Mouse (Mus musculus) stomach, adult 2 months (tissue): ENCODE measurements around the gene Prkce. TPM values are rescaled to one million over a fixed set of nuclear protein-coding genes. Genes with fewer than 3 reads are reported as not detected.

Experiments
- polyA plus RNA-seq: library from polyadenylated mRNA; depleted of rRNA; stranded (reverse); fragments of >200 nt; gene quantifications from 2 replicates; pipeline ENCODE4 v1.2.3, GENCODE M21; 2012; rRNA removed

Gene Prkce
- 0.37 and 0.57 TPM in 2 replicates for polyA plus RNA-seq

DNA sequence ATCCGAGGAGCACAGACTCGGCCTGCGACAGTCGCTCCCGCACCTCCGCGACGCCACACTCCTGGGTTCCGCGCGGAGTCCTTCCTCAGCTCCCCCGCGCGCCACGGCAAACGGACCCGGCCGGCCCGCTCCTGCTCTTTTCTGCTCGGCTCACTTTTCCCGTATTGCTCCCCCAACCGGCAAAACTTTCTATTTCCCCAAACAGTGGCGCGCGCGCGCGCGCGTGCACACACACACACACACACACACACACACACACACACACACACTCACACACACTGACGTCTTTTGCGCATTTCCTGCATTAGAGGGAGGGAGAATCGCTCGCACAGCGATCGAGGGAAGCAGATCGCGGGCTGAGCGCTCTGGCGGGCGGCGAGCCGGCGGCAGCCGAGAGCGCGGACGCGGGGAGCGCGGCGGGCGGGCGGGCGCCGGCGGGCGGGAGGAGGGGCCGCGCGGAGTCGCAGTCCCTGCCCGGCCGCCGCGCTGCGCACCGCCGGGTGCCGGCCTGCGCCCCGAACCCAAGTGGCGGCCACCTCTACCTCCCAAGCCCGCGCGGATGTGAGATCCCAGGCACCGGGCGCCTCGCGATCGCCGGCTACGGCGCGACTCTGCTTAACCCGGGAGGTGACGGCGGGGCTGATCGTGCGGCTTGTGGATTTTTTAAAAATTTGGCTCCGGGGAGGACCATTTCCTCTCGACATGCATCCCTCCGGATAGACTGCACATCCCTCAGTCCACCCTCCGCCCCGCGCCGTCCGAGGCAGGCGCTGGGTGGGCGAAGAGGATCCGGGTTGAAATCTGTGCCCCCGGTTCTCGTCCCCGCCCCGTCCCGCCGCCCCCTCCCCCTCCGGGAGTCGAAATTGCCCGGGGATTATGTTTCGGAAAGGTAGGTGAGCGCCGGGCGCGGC, at the start of gene Prkce:
Prkce (plus strand) TSS at position 466 of the 911 bp plus-strand sequence.

GRCm38 (mm10) chr17:86145079-86145951, 22.3 kb upstream of the Prkce start, which contains the start of gene Srbd1:
Srbd1 (minus strand) TSS chr17:86145175.

DNA sequence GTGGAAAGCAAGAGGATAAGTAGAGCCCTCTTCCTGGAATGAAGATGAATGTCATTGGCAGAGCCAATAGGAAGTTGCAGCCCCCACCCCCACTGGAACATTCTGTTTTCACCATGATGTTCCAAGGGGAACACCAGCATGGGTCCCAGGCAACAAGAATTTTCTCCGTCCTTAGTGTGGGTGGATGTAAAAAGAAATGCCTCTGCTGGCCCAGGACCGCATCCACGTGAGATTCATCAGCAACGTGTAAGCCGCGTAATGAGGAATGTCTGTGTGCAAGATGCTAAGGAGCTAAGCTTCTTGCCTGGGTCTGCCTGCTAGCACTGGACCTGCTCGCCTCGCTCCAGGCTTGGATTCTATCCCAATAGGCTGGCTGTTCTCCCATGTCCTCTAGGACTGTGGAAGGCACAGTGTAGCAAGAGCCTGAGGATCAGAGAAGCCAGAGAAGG, 337.6 kb downstream of the Prkce start, which contains the start of gene Gm10309:
Gm10309 (minus strand) TSS at position 50 of the 449 bp plus-strand sequence.

Other genes with a start within 250 kb of the Prkce start
- 0.30 and 0.38 TPM in 2 replicates for gene Srbd1, start 22.6 kb upstream of the Prkce start, polyA plus RNA-seq